Mouse (Mus musculus) retina, postnatal 1 day (tissue): ENCODE data around the gene Nectin2.

Source experiments
- DNase-seq: peaks from one replicate; pipeline ENCODE4 v3.0.0-alpha.2; 2012

The Nectin2 gene

DNA sequence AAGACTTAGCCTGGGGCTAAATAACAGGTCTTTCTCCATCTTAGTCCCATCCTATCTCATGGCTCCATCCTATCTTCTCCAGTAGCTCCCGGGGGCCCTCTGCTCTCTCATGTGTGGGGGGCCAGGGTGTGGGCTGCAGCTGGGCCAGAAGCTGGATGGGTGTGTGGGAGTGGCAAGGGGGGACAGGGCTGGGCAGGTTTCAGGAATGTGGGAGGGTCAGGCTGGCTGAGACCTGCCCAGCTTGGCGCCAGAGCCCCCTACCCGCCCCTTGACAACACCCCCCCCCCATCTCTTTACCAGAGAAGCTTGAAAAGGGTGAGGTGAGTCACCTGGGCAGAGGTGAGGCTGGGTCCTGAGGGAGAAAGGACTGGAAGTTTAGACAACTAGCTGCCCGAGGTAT, 18.7 kb upstream of the Nectin2 start:
- no peak for DNase-seq

DNA sequence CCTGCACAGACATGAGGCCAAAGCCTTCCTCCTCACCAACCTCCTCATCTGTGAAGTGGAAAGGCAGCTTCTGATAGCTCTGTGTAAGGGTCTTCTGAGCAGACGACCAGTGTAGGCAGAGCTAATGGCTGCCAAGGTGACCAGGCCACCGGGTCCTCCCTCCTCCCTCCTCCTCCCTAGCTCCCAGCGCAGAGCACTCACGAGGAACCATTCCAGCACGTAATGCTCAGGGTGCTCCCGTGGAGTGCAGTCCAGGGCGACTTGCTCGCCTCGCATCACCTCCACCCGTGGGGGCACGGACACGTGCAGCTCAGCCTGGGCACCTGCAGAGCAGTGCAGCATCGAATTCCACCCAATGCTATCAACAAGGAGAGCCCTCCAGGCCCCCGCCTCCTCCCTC, 18.0 kb upstream of the Nectin2 start:
- no peak for DNase-seq

DNA sequence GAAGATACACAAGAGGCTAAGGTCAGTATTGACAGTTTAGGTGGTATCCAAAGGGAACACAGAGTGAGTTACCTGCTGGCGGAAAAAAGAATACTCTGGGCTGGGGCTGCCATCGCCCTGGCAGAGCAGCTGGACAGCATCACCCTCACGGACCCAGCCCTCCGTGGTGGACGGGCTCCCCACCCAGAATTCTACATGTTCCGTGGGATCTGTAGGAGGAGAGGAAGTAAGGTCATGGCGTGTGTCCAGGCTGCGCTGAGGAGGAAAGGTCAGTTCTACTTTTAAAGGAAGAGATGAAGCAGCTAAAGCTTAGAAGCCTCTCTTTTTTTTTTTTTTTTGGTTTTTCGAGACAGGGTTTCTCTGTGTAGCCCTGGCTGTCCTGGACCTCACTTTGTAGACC, 14.3 kb upstream of the Nectin2 start:
- no peak for DNase-seq

DNA sequence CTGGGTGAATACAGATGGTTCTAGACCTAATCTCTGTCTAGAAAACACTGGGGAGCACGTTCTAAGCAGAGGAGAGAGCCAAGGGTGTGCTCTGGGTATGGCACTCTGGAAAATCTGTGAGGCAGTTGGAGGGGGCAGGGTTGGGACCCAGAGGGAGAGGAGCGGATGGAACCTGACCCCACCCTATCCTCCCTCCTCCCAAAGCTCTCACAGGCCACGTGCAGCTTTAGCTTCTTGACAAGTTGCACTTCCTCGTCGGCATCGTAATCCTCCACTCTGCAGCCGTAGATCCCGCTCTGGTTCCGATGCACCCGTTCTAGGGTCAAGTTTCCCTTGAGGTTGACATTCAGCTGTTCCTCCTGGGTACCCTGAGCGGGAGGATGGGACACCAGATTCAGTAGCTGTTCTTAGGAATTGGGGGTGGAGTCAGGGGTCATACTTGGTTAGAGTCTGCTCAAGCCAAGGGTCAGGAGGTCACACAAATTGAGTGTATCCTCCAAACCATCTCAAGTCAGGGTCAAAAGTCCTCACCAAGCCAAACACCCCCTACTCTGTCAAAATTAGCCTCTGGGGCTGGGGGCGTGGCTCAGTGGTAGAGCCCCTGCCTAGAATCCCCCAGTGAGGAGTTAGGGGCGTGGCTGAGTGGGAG, 13.7 kb upstream of the Nectin2 start:
- DNase-seq, result no peak

DNA sequence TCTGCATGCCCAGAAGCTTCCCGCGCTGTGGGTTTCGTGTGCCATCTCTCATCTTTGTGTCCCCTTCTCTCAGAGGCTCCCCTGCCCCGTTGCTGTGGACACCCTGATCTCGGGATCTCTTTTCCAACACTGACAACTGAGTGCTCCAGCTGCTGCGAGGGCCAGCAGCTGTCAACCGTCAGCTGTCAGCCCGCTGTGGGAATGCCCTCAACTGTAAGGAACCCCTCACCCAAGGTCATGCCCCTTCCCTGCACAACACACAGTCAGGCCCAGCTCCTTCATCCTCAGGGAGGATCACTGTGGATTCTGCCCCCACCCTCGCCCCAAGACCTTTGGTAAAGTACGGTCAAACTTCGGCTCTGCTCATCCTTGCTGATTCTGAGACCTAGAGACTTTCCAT, 12.0 kb upstream of the Nectin2 start:
- no peak for DNase-seq

DNA sequence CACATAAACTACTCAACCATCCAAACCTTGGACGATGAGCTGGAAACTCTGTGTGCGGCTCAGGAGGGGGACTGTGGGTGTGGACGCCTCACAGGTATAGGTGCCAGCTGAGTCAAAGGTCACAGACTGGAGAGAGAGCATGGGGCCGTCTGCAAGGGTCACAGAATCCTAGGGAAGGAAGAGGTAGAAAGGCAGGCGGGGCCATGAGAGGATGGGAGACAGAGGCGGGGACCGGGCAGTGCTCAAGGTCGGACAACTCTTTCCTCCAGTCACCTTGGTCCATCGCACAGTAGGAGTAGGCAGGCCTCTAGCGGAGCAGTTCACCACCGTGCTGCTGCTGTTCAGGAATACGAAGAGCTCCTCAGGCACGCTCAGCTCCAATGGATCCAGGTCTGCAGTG, 9.7 kb upstream of the Nectin2 start:
- DNase-seq, result no peak

DNA sequence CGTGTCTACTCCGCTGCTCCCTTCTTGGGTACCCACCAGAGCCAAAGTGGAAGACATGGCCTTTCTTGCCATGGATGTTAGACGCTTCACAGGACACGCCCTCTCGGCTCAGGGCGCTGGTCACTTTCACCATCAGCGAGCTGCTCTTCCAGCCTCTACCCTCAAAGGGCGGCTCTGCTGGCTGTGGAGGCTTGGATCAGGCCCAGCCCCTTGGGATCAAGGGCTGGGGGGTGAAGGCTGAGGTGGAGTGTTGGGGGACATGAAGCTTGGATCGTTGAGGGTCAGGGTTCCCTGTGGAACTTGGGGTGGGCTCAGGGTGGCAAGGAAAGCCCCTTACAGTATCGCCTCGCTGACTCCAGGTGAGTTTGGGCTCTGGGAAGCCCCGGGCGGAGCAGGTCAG, 8.3 kb upstream of the Nectin2 start:
- DNase-seq, result no peak

DNA sequence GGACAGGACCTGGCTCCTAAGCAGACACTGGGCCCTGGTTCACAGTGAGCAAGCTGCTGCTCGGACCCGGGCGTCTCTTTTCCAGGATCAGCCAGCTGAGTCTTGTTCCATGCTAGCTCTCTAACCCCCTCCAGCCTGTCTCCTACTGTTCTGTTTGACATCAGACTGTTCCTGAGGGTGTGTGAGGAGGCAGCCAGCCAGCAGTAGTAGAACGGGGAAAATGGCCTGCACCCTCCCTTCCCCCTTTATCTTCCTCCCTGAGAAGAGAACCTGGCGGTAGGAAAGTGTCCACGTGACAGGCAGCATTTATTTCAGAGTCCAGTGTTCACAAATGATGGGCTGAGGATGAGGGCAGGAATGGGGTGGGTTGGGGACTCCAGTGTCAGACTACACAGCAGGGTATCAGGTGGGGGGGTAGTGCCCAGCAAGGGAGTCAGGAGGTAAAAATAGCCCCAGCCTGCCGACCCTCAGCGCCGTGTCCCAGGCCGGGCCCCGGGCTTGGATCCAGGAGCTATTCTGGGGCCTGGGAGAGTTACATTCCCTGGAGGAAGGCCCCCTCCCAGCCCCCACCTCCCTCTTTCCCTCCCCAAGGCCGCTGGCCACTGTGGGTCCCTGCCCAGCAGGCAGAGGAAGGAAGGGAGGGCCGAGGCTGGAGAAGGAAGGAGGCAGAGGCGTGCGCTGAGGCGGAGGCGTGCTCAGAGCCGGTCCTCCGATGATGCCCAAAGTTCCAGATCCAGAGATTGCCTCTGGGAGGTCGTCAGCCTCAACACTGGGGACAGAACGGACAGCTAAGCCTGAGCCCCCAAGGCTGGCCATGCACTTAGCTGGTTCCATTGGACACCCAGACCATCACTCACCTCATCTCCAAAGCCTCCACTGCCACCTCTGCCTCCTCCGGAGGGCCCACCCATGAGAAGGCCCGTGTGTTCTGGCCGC, 5.8 kb upstream of the Nectin2 start:
- no peak for DNase-seq

DNA sequence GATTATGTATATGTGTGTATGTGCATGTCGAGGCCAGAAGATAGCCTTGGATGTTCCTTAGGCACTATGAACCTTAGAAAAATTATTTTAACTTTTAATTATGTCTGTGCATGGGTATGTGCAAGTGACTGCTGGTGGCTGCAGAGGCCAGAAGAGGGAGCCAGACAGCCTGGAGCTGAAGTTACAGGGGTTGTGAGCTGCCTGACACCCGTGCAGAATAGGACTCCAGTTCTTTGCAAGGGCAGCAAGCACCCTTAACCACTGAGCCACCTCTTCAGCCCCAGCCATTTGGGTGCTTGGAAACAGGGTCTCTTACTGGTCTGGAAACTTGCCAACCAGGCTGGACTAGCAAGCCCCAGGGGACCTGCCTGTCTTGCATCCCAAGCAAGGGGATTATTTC, 4.7 kb upstream of the Nectin2 start:
- DNase-seq, result no peak

DNA sequence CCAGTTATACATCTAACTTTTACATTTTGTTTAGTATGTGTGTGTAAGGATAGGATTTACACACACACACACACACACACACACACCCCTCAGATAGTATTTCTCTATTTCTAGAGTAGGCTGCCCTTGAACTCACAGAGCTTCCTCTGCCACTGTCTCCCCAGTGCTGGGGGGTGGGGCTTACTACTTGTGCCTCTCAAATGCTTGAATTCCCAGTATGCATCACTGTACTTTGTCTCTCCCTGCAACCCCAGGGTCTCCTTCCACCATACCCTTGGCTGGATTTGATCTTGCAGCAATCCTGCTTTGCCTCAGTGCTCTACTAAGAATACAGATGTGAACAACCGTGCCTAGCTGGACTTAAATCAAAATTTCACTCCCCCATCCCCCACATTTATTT, 3.8 kb upstream of the Nectin2 start:
- no peak for DNase-seq

DNA sequence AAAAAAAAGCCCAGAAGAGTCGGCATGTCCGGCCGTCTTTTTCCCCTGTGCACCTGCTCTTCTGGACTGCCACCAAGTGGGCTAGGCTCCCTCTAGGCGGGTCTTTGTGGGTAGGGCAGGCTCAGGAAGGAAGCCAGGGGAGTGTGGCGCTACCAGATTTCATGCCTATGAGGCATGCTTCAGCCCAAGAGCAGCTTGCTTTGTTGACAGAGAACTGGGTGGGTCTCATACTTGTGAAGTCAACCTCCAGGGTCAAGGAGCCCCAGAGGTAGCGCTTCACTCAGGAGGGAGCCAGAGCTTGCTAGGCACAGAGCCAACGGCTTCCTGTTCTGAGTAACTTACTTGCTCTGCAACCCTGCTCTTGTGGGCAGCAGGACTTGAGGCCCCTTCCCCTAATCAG, 3.3 kb upstream of the Nectin2 start:
- DNase-seq, result no peak

DNA sequence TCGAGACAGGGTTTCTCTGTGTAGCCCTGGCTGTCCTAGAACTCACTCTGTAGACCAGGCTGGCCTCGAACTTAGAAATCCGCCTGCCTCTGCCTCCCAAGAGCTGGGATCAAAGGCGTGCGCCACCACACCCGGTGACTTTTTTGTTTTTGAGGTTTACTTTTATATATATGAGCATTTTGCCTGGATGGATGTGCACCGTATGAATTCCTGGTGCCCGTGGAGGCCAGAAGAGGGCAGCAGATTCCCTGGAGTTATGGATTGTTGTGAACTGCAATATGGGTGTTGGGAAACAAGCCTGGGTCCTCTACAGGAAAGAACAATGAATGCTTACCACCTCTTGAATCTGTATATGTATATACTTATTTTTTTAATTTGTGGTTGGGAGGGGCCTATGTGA, 2.4 kb upstream of the Nectin2 start:
- DNase-seq, result peak; percentile 30

DNA sequence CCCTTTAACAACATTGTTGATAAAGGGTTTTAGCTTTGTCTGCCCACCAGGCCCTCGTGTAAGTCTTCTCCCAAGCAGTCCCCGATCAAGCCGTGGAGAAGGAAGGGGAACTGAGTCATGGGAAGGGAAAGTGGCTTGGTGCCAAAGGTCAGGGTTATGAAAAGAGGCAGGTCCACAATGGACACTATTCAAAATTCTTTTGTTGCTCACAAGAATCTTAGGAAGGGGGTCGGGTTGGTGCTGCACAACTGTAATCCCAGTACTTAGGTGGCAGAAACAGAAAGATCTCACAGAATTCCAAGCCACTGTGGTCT, 744 bp upstream of the Nectin2 start:
- DNase-seq, result no peak

DNA sequence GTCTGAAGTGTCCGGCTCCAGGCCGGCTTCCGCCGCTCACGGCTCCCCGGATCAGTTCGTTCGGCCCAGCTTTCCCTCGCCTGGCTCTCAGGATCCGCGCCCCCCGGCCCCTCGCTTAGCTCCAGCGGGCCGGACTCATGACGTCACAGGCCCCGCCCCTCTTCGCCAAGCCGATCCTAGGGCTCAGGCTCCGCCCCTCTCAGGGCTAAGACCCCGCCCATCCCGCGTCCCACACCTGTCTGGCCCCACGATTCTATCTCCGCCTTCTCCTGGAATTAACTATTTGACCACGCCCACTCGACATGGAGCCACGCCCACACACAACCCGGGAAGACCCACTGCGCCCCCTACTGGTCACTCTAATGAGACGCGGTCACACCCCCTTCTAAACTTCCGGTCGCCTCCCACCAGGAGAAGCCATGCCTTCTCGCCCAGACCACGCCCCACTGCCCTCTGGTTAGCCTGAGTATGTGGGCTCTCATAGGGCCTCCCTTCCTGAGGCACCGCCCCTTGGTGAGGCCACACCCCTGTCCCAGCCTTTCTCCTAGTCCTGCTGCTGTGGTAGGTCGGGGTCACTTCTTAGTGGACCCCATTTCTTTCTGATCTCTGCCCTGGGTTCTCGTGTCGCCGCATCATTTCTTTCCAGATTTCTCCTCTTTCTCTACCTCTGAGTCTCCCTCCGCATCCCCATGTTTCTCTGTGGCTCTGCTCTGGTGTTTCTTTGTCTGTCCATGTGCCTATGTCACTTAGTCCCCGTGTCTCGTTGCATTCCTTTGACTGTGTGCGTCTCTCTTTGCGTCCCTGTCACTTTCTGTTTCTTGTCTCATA, 680 bp downstream of the Nectin2 start:
- DNase-seq, result peak; percentile 99

DNA sequence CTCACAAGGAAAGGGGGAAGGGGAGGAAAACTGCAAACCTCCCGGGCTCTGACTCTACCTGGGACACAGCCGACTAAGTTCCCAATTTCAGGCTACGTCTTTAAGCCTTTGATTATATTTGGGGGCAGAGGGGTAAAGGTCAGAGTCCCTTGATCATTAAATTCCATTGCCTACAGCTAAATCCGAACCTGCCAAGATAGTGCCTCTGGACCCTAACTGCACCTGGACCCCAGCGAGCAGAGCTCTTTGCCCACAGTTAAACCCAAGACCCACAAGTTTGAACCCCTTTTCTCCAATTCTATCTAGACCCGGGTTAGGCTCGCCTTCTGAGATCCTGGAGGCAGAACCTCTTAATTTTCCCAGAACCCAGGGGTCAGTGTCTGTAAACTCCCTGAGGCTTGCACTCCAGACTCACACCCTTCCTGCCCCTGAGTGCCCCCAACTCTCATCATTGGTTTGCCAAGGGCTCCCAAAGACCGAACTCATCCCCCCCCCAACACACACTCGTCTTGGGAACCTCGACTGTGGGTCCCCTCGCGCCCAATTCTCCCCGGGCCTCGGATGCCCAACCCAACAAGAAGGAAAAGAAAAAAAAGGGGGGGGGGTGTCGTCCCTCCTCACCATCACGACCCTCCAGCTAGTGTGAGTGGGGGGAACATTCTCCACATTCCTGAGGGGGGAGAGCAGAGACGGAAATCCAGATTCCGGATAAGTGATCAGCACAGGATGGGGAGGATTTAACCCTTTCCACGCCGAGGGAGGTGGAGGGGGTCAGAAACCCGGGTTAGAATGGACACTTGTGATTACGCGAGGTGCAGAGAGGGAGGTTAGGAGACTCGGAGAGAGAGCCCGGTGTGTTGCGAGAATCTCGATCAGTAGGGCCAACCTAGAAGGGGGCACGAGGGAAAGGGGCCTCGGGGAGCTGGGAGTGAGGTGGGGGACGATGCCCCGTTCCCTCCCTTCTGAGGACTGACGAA, 1.8 kb downstream of the Nectin2 start:
- peak; percentile 64 for DNase-seq

DNA sequence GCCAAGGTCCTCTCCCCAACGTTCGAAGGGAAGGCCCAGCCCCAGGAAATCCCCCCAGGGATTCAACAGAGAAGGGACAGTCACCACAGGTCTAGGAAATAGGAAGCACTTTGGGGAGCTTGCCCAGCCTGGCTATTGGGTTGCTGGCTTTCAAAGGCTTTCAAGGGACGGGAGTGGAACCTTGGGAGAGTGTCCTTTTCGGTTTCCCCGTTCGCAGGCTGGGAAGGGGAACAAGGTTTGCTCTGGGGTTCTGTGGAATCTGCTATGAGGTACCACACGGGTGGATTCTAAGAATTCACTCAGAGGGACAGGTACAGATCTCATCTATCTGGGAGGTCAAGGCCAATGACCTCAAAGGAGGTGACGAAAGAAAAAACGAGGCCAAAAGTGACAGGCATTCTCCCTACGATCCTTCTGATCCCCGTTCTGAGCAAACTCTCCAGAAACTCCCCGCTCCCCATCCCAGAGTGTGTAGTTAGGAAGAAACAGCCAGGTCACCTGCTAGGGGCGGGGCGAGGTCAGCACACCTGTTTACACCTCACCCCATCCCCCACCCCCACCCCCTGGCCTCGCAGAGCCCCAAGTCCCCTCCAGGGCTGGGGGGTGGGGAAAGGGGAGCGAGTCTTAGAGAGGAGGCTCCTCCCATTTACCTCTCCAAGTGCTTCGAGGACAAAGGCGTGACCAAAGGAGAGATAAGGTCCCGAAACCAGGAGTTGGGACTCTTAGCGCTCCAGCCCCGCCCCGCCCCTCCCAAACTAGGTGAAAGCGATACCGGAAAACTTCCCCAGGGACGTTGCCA, 2.7 kb downstream of the Nectin2 start:
- DNase-seq, result peak; percentile 21

DNA sequence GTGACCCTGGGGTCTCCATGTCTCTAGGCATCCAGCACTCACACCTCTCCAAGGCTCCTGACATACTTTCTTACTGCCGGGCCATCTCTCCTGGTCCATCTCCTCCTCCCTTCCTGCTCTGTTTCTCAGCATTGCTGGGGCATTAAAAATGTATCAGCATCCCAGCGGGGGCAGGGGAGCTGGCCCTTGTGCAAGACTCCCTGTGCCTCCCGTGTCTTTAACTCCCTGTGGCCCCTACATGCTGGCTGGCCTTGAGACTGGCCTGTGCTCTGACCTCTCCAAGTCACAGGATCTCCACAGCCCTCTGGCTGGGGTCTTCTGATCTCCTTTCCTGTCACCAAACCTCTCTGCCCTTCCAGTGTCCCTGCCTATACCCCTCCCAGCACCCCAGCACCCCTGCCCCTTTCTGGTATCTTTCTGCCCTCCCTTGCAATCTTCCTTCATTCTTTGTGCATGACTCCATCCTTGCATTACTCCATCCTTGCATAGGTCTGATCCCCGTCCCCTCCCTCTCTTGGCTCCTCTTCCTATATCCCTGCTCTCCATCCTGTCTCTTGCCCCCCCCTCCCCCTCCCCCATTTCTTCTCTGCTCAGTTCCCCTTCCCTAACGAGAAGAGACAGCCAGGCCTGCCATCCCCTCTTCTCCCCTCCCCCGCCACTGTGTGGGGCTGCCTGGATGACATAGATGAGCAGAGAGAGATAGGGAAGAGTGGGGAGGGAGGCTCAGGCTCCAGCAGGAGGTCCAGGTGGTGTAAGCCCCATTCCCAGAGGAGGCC, 3.7 kb downstream of the Nectin2 start:
- DNase-seq, result peak; percentile 79

DNA sequence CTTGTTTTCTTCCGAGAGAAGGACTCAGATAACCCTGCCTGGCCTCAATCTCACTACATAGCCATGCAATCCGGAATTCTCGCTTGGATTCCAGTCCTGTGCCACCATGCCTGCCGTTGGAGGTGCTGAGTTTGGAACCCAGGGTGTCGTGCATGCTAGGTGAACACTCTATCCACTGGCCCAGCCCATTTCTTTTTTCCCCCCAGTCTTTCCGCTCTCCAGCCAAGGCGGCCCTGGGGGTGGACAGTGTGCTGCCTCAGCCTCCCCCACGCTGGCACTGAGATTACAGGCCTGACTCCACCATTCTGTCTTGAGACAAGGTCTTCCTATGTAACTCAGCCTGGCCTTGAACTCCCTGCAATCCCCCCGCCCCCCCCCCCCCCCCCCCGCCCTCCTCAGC, 4.3 kb downstream of the Nectin2 start:
- no peak for DNase-seq

DNA sequence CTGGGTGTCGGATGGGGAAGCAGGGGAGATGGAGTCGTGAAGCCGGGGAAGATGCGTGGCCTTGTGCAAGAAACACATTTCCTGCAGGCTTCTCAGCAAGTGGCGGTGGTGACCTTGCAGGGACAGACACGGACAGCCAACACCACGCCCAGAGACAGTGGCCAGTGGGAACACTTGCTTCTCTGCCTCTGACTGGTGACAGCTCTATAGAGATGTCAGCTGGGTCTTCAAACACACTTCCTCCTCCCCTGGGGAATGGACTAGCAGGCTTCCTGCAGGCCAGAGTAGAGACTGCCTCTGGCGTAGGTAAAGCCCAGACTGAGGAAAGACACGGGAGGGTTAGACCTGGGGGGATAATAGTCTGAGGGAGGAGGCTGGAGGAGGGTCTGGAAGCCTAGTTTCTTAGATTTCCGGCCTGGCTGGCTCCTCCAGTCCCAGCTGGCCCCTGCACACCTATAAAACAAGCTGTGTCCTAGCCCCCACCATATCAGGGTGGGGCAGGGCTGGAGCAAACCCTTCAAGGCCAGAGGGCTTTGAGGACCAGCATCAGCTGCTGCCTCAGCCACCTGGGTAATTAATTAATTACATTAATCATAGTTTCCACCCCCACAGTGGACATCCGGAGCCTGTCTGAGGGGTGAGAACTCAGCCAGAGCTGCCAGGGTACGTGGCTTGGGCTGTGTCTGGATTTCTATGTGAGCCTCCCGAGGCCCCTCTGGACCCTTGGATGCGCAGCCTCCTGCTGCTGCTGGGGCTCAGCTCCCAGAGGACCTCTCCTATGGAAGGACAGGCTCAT, 5.5 kb downstream of the Nectin2 start:
- DNase-seq, result no peak

DNA sequence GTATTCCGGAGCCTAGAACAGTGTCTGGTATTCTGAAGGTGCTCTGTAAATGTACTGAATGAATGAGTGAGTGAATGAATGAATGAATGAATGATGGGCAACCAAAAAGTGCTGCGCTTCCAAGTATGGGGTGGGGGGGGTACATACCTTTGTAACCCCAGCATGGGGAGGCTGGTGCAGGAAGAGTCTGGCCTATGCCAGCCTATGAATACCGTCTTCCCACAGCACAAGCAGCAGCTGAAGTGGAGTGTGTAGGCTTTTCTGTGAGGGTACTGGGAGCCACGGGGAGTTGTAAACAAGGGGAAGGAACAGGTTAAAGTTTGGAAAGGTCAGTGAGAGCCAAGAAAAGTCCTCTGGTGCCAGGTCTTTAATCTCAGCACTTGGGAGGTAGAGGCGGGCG, 6.5 kb downstream of the Nectin2 start:
- DNase-seq, result no peak
